Mouse (Mus musculus) right cerebral cortex, adult 18-20 months (tissue): ENCODE data around the gene Cyth1.

ENCODE experiments used
- DNase-seq: peaks from one replicate; pipeline ENCODE4 v3.0.0; 2022; ENCODE audit warnings: mixed read lengths

The Cyth1 gene

DNA sequence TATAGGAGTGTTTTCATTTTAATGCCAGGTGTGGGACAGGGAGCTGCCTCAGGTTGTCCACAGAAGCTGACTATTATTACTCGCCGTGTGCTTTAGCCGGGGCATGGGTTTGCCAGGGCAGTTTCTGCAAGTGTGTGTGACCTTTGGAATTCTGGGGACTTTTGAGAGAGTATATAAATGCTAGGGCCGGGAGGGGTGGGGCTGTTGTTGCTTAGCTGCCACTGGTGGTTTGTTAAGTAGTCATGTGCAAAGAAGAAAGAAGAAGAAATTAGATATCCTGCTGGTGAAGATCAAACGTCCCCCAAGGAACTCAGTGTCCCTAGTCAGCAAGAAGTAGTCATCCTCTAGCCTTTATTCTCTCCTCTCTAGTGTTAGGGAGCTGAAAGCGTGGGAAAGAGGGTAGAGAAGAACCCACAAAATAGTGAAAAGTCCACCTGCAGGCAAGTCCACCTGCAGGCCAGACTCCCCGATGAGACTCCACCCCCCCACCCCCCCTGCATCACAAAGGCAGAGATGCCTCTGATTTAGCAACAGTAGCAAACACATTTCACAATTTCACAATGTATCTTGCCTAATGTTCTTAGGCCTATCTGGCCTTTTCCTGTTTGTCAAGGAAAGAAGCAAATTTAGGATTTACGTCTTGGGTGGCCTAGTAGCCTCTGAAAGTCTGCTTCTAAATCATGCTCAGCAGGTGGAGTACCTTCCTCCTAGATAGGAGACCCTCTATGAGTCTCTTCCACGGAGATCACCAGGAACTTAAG is 100.3 kb downstream of the Cyth1 start:
- no peak for DNase-seq

GRCm38 (mm10) chr11:118146446-118146845 is 101.9 kb downstream of the Cyth1 start:
- DNase-seq: no peak

DNA sequence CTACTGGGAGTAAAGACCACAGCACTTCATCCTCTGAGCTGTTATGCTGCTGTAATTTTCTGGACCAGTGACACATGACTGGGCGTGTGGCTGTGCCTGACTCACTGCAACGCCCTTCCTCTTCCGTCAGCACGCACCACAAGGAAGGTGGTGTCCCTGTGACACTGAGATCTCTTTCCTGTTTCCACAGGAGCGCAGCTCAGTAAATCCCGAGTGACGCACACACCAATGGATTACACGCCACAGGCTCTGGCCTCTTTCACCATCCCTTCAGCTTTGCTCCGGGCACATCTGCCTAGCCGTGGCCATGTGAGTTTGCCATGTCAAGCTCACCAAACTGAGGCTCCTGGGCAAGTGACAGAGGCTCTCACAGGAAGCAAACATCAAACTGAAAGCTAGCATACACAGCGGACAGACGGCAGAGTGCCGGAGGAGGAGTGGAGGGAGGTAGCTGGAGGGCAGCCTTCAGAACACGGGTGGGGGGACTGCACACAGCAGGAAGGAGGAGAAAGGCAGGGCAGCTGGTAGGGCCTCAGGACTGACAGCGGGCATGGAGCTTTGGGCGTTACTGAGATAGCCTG is 102.5 kb downstream of the Cyth1 start:
- no peak for DNase-seq

GRCm38 (mm10) chr11:118145092-118145491 is 103.3 kb downstream of the Cyth1 start:
- no peak for DNase-seq

DNA sequence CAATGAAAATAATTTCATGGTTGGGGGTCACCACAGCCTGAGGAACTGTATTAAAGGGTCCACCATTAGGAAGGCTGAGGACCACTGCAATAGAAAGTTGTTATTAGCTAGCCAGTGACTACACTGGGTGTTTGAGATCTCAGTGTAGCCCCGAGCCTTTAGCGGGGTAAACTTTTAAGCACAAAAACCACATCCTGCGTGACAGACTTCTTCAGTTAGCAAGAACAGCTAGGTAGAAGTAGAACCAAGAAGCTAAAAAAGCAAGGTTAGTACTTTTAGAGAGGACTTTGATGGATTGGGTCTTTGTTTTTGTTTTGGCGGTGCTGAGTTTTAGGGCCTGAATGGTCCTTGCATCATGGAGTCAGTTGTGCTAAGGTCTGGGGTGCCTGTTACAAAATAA is 104.7 kb downstream of the Cyth1 start:
- DNase-seq: no peak

DNA sequence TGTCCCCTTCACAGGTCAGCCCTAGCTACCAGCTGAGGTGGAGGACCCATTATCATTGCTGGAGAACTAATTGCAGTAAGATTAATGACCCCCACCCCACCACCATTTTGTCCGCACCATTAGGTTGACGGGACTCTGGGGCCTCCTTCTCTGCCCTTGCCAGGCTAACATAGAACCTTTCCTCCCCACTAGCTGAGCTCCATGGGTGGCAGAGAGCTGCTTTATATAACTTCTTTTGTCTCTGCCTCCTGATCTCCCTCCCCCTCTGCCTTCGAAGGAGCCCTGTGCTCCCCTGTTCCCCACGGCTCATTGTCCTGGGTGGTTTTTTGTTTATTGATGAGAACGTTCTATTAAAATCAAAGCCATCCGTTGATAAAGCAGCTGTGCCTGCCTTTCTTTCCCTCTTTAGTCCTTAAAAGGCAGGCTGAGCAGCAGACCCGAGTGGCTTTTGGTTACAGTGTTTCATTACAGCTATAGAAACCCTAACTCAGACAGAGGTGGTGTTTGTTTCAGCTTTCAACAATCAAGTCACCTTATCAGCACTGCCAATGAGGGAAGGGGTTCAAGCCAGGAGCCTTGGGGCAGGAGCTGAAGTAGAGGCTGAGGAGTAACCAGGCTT is 105.7 kb downstream of the Cyth1 start:
- DNase-seq: no peak

DNA sequence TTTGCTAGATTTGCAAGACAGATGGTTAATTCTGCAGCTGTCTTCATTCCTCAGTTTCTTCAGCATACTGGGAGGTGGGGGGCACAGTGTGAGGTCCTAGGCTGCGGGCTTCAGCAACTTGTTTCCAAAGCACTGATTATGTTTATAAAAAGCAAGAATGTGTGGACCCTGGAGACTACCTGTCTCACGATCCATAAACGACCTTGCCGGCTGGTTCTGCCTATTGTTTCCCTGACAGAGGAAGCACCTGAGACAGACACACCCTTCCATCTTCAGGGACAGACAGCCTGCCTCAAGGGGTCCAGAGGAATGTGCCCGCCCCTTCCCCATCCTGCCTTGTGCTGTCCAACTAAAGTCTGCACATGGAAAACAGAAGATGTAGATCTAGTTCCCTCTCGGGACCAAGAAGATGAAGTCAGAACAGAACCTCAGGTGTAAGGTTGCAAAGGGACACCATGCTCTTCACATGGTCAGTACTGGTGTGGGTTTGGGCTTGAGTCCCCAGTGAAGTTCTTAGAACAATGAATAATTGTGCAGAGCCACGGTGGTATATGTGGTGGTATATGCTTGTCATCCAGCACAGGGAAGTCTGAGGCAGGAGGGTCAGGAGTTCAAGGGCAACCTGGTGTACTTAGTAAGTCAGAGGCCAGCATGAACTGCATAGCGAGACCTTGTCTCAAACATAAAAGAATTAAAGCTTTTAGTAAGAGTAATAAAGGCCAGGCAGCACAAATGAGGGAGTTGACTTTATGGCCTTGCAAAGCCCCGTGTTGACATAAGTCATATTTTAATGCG is 107.4 kb downstream of the Cyth1 start:
- DNase-seq: no peak

DNA sequence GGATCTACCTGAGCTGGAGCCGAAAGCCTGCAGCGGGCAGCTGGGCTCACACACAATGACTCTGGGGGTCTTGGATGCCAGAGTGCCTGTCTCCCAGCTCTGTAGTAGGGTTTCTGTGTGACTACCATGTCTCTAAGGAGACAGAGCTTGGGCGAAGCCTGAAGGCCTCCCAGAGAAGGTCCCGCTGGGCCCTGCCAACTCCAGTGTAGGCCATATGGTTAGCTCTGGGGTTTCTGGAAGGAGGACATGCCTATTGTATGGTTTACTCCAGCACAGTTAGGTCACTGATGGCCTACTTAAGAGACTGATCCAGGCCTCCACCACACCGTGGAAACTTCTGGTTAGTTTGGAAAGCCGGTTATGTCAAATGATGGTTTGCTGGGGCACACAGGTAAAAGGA is 110.0 kb downstream of the Cyth1 start:
- no peak for DNase-seq

GRCm38 (mm10) chr11:118136172-118136632 is 112.2 kb downstream of the Cyth1 start:
- no peak for DNase-seq

DNA sequence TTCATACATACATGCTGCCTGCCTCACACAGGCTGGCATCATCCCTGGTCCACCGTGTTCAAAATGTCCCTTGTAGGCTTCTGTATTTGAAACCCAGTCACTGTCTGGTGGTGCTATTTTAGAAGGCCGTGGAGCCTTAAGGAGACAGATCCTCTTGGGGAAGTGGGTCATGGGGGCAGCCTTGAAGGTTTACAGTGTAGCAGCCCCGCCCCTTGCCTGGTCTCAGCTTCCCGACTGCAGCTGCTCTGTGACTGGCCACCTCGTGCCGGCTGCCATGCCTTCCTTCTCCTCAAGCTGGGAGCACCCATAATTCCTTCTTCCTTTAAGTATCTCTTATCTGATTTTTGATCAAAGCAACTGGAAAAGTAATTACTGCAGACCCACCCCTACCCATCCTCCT is 113.1 kb downstream of the Cyth1 start:
- DNase-seq: no peak

DNA sequence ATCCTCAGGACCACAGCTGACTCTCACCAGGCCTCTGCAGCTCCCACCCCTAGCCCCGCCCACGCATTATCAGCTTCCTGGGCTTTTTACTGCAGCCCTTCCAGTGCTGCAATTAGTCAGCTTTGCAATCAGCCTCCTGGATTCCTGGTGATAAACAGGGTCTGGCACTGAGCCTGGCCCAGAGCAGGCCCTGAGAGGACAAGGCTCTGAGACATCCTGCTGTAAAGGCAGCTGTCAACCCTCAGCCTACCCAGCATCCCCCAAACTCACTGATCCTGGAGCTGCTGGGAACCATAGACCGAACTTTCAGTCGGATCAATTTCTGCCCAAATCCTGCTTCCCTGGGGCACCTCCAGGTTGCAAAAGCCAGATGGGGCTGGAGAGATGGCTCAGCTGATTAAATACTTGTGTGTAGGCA is 114.6 kb downstream of the Cyth1 start:
- DNase-seq: peak; percentile 29

GRCm38 (mm10) chr11:118133133-118133751 is 115.2 kb downstream of the Cyth1 start:
- no peak for DNase-seq

DNA sequence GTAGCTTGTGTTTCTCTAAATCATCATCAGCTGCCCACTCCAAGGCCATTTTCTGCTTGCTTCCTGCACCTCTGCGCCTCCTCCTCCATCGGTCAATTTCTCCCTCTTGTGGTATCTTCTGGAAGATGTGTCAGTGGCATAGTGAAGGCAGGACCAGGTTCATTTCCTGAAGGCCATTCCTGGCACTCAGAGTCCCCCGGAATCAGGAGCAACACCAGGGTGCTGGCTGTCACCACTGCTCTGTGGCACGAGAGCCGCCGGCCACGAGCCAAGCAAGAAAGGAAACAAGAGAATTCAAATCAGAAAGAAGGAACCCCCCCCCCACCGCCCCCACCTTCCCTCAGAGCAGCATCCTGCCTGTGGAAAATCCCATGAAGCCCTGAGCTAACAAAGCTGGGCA is 116.3 kb downstream of the Cyth1 start:
- no peak for DNase-seq

- DNase-seq: no peak
These were observed 117.9 kb downstream of the Cyth1 start, which contains the start of gene Dnah17 for GRCm38 (mm10) chr11:118130534-118130933. TSS of gene Dnah17 (minus strand) at chr11:118130634.

- DNase-seq: no peak
These were observed 118.6 kb downstream of the Cyth1 start for GRCm38 (mm10) chr11:118129812-118130211.

GRCm38 (mm10) chr11:118121592-118121991 is 126.8 kb downstream of the Cyth1 start:
- DNase-seq: no peak

- no peak for DNase-seq
These were observed 129.6 kb downstream of the Cyth1 start for GRCm38 (mm10) chr11:118118777-118119176.

DNA sequence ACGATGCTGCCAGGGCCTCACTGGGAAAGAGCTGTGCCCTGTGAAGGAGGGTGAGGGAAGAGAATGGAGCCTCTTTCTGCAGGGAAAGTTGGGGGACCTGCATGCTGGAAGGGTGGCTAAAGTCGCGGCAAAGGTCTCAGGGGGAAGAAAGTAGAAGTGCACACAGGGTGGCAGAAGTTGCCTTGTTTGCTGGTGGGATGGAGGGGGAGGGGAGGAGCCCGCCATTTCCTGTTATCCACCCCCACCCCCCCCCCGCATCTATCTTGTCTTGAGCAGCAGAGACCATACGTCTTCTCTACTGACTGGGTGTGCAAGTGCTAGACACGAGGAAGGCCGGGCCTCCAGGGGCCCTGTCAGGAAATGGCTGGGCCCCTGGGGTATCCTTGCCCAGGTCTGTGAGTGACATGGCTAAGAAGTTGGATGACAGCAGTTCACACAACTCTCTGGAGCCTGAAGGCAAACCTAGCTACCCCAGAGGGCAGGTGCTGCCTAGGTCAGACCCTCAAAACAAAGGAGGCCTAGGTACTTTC is 133.7 kb downstream of the Cyth1 start:
- no peak for DNase-seq

DNA sequence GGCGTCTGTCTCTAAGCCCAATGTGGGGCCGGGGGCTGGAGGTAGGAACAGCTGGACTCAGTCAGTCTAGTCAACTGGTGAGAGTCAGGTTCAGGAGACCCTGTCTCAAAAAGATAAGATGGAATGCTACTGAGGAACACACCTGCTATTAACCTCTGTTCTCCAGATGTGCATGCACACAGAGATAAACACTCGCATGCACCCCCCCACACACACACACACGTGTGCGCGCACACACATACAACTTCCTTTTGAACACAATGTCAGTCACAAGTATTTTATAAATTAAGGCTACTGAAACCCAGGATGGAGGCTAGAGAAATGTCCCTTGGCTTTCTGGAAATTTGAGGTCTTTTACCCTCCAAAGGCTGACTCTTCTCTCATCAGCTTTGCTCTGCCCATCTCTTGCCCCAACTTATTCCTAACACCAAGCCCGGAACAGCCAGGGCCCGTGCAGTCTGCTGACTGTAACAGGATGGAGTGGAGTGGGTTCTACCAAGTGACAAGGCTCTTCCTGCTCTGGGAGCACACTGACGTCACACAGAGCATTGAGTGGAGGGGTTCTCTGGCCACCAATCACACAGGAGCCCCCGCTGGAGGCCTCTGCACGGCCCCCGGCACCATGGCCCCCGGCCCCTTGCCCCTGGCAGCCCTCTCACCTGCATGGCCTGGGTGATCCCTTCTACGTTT is 134.7 kb downstream of the Cyth1 start:
- DNase-seq: no peak

- DNase-seq: peak; percentile 79
These were observed 144.4 kb downstream of the Cyth1 start for GRCm38 (mm10) chr11:118104001-118104400.

GRCm38 (mm10) chr11:118103383-118103782 is 145.0 kb downstream of the Cyth1 start:
- DNase-seq: no peak

GRCm38 (mm10) chr11:118102838-118103237 is 145.6 kb downstream of the Cyth1 start:
- DNase-seq: peak; percentile 80
